Mouse (Mus musculus): ENCODE results near the gene Dmpk.

The Dmpk gene

DNA sequence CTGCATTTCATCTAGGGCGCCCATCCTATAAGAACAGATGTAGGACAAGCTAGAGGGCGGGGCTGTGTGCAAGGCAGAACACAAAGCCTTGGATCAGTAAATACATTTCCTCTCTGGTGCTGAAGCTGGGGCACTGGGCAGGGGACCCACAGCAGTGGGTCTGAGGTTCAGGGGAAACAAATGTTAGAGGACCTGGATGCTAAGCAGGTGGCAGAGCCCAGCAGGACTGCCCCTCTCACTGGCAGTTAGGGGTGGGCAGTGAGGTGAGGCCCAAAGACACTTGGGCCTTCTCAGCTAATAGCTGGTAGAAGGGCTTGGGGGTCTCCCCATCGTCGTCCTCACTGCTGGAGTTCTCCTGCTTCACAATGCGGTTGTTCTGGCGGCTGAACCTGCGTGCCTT is 15.2 kb downstream of the Dmpk start:
- no peak for DNase-seq

DNA sequence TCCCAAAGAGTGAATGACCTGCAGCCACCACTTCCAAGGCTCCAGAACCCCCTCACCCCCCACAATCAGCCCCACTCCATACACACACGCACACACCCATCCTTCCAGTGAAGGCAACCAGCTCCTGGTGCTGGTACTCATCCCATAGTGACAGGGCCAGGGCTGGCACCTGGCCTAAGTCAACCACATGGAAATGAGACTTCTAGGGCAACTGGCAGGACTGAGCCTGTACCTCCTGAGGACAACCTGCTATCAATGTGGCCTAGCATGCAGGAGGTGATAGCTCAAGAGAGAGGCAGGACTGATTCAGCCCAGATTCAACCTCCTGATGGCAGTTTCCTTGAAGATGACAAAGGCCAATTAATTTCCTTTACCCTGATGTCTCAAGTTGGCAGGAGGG is 16.6 kb downstream of the Dmpk start:
- no peak for DNase-seq

DNA sequence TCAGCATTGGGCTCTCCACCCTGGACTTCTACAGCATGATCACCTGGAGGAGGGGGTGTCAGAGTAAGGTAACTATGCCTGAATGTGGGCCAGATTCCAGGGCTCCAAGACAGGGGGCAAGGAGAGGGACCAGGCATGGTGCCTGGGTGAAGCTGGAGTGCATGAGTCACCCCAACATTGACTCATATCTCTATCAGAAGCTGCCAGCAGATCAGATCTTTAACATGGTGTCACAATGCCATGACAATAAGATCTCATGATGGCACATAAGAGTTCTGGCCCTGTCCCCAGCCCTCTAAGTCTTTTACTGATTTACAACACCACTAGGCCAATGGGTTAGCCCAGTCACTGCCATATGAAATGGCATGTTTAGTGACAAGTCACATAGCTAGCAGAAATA is 20.1 kb downstream of the Dmpk start:
- no peak for DNase-seq

DNA sequence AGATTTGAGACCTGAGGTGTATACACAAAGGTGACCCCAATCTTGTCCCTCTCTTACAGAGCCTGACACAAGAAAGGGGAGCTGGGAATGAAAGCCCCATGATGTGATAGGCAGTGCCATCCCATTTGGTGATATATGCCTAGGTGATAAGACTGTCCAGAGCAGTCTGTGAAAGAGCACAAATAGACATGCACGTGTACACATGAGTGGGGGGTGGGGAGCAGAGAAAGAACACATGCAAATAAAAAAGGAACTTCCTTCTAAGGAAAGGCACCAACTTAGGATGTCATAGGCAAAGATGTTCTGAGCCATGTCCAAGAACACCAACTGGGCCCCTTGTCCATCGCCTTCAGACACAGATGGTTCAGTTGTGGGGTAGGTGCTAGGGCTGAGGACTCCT is 20.8 kb downstream of the Dmpk start:
- DNase-seq: no peak

DNA sequence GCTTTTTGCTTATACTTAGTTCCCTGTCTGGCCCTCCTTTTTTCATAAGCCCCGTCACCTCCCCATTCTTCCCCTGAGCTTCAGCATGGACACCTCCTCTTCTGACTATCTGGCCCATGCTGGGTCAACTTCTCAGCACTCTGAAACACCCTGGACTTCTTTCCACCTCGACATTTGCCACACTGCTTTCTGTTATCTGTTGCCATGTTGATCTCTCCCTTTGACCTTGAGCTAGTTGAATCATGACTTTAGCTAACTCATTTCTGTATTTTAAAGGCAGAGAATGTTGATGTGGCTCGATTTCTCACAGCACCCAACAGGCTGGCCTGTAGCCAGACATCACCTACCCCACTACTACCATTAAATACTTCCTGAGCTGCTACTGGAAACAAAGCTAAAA is 23.8 kb downstream of the Dmpk start:
- DNase-seq: no peak

DNA sequence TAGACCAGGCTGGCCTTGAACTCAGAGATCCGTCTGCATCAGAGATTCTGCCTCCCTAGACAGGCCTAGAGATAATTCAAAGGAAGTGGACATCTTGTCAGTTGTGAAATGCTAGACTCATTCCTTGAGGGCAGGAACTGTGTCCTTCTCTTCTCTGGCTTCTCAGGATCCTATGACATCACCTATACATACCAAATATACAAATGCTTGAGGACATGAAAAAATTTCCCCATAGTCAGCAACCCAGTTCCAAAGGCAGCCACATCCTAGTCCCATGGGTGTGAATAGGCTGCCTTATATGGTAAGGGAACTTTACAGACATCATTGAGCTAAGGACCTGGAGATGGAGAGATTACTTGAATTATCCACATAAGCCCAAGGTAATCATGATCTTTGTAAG is 25.9 kb downstream of the Dmpk start:
- DNase-seq: no peak

DNA sequence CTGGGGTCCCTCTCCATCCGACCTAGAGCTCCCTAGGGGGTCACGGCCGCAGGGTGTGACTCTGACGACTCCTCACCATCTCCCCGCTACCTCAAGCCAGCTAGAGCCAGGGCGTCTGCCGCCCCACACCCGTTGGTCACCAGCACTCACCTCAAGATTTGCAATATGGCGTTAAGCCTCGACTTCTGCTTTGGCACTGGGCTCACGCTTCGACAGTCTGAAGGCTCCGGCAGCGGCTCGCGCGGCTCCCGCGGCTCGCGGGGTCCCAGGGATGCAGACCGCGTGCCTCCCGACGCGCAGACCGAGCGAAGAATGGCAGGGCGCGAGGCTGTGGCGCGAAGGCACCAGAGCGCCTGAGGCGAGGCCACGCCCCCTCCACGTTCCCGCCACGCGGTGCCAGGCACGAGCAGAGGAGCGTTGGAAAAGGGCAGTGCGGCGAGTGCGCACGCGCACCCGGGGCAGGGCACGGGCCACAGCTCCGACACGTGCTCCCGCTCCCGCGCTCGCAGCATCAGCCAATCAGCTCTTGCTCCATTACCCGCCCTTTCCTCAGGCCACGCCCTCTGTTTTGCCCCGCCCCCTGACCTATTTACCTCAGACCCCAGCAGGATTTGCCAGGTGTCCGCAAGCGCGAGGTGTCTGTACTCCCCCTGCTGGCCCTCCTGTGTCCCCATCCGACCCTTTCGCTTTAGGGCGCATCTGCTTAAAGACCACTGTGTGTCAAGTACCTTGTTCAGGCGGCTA is 34.6 kb downstream of the Dmpk start, which contains the start of gene Gm4969:
Gene Gm4969, minus strand, starts transcription at position 341 of the 744 bp plus-strand sequence.
- DNase-seq: peak; percentile 72

DNA sequence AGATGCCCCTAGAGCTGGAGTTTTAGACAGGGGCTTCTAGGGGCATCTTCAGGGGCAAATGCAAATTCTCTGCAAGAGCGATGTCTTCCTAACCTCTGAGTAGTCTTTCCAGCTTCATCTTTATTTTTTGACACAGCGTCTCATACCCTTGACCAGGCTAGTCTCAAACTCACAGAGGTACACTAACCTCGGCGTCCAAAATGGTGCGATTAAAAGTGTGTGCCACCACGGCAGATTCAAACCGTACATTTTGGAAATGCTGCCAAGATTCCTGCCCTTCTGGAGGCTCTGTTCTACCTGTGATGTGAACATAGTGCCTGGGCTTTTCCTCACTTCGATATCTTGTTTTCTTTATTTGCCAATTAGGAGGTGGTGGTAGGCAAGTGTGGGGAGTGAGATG is 35.4 kb downstream of the Dmpk start:
- peak; percentile 51 for DNase-seq

DNA sequence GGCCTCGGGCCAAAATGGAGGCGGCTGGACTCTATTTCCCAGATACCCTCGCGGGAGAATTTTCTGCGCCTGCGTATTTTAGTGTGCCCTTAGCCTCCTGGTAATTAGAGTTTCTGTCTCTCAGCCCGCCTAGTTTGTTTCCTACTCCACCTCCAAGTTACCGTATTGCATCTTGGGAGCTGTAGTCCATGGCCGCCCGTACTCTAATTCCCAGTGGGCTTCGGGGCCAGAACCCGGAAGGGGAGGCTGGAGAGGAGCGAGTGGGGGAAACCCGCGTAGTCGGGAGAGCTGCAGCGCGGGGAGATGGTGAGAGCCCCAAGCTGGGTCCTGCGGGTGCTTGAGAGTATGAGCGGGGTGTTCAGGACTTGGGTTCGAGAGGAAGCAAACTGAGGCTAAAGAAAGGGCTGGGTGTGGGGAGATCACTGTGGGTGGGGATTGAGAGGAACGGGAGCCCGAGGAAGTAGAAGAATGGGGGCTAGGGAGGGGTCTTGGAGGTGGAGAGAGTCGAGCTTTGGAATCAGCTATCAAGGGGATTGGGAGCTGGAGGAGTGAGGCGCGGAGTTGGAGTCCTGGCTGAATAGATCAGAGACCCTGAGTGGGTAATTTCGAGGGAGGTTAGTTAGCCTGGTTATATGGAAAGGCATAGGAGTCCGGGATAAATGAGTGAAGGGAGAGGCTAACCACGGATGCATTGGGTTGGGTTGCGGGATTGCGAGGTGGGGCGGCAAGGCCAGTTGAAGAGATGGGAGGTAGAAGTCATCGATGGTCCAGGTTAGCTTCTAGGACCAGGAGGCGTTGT is 36.2 kb downstream of the Dmpk start, which contains the start of gene Fbxo46:
Gene Fbxo46, plus strand, starts transcription at position 229 of the 799 bp plus-strand sequence.
- DNase-seq: peak; percentile 90

DNA sequence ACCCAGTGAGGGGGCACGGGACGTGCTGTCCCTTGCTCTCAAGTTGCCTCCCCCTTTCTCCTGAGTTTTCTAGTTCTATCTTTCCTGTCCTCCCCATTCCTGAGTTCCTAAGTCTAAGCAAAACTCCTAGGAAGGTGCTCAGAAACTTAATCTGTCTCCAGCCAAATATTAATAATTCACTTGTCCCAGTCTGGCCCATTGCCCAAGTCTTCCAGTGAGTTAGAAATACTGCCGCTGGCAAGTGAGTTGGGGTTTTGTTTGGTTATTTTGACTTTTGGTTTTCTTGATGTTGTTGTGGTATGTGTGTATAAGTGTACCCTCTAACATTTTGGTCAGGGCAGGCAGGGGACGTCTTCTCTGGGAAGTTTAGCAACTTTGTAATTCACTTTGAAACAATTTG is 38.0 kb downstream of the Dmpk start:
- DNase-seq: no peak

DNA sequence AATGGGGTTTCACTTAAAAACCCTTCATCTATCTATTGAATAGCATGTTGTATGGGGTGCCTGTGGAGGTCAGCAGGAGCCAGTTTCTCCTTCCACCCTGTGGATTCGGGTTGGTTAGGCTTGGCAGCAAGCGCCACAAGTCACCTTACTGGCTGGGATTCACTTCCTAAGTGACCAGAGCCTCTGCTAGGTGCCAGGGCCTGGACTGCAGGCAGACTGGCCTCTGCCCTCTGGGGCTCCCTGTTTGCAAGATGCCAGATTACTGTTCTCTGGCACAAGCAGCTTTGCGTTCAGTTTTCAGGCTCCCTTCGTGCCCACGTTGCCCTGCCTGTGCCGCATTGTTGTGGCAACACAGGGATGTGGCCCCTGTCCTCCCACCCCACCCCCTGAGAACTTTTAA is 41.1 kb downstream of the Dmpk start:
- DNase-seq: no peak

DNA sequence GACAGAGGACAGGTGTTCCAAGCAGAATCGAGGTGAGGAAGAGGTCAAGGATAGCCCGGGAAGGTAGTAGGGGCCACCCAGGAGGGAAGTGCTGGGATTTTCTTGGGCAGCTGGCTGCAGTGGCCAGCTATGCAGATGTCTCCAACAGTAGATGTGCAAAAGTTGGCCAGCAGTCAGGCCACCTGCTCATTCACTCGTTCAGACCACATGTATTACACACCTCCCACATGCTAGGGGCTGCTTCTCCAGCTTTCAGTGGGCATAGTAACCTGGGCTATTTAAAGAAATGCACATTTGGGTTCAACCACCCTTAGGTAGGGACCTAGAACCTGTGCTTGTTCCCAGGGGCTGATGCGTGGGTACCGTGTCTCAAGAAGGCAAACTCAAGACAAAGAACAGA is 44.1 kb downstream of the Dmpk start:
- DNase-seq: no peak

DNA sequence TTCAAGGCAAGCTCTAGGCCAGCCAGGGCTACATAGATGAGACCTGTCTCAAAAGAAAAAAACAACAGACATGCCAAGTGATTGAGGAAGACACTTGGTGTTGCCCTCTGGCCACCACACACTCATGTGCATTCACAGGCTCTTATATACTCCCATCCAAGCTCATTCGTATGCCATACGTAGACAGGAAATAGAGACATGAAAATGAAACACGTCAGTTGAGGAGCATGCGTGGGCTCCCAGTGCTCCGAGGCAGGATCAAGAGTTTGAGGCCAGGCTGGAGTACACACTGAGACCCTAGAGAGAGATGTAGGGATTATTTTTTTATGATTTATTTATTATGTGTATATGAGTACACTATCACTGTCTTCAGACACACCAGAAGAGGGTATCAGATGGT is 45.7 kb downstream of the Dmpk start:
- DNase-seq: no peak

DNA sequence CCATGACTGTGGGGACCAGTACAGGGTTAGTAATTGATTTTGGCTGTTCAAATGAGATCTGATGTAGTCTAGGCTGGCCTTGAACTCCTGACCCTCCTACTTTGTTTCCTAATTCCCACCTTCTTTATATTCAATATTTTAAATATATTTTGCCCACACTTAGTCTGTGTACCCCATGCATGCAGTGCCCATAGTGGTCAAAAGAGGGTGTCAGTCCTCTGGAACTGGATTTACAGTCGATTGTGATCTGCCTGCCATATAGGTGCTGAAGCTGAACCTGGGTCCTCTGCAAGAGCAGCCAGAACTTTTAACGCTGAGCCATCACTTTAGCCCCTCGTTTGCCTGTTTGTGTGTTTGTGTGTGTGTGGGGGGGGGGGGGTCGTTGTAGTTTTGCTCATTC is 47.0 kb downstream of the Dmpk start:
- DNase-seq: no peak

DNA sequence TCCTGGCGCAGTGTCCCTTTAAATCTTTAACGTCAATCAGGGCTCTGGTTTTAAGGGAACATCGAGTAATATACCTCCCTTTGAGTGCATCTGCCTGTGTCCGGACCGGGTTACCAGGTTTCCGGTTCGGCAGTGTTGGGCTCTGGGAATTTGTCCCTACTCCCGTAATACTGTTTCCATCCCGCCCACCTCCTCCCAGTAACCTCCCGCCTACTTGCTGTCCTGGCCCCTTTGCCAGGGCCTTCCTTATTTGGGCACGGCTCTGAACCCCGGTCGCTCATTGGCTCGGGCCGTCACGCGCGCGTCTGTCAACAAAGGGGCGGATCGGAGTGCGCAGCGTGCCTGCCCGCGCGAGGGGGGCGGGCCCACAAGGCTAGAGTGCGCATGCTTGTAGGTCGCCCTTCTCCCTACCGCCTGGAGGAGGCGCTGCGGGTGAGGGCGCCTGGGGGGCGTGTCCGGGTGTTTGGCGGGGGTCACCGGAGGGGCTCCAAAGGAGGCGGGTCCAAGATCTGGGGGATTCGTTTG is 47.7 kb downstream of the Dmpk start:
- peak; percentile 97 for DNase-seq

DNA sequence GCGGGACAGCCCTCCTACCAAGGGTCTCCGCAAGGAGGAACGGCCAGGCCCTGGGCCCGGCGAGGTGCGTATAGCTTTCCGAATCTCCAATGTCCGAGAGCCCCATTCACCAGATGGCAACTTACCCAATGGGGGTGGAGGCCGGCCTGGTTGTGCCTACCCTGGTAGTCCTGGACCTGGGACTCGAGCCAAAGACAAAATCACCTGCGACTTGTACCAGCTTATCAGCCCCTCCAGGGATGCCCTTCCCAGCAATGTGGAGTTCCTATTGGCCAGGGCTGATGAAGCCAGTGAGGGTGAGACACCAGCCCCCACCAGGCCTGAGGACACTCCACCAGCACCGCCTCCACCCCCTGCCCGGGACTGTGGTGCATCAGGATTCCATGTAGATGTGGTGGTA is 52.5 kb downstream of the Dmpk start:
- DNase-seq: no peak

DNA sequence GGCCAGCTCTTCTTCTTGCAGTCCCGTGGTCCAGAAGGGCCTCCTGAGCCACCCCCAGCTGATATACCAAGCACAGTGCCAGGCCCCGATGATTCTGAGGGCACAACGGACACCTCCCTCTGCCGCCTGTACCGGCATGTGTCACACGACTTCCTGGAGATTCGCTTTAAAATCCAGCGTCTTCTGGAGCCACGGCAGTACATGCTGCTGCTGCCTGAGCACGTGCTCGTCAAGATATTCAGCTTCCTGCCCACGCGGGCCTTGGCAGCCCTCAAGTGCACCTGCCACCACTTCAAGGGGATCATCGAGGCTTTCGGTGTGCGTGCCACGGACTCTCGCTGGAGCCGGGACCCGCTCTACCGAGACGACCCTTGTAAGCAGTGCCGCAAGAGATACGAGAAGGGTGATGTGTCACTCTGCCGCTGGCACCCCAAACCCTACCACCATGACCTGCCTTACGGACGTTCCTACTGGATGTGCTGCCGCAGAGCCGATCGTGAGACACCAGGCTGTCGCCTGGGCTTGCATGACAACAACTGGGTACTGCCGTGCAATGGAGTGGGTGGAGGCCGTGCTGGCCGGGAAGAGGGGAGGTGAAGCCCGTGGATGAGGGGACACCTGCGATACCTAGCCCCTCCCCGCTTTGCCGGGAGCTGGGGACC is 53.2 kb downstream of the Dmpk start:
- no peak for DNase-seq

DNA sequence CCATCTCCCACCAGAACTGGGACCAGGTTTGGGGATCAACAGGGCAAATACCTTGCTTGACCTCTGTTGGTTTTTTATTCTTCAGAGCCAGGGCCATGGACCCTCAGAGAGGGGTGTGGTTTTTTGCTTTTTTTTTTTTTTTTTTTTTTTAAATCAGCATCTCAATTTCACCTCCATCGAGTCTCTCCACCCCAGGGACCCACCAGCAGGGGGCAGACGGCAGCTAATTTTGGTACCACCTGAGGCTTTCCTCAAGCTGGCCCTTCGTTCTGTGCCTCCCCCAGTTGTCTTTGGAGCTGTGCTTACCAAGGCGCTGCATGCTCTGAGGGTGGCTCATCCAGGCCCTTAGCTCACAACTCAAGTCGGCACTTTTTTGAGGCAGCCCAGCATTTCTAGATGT is 53.7 kb downstream of the Dmpk start:
- DNase-seq: no peak

All from cerebellum, adult 11 months (tissue).